Mouse (Mus musculus): Measurements from ENCODE around the gene Zyx.

Gene Zyx

GRCm38 (mm10) chr6:42349426-42350020 lies at the start of gene Zyx:
Gene Zyx, plus strand, starts transcription at chr6:42349630.
- peak; percentile 100 for DNase-seq (ENCODE audit: inconsistent ontology term)

- no peak for DNase-seq (ENCODE audit: inconsistent ontology term)
These were observed 39.5 kb upstream of the Zyx start for GRCm38 (mm10) chr6:42309816-42310378.

GRCm38 (mm10) chr6:42310427-42311053 lies 38.9 kb upstream of the Zyx start:
- DNase-seq (ENCODE audit: inconsistent ontology term): no peak

- no peak for DNase-seq (ENCODE audit: inconsistent ontology term)
These were observed 31.1 kb upstream of the Zyx start for GRCm38 (mm10) chr6:42318293-42318692.

GRCm38 (mm10) chr6:42323371-42324066 lies 25.9 kb upstream of the Zyx start:
- DNase-seq (ENCODE audit: inconsistent ontology term): no peak

- DNase-seq (ENCODE audit: inconsistent ontology term): peak; percentile 31
These were observed 25.4 kb upstream of the Zyx start for GRCm38 (mm10) chr6:42324067-42324481.

- DNase-seq (ENCODE audit: inconsistent ontology term): peak; percentile 77
These were observed 24.8 kb upstream of the Zyx start, which contains the start of gene Fam131b for GRCm38 (mm10) chr6:42324482-42325267. Gene Fam131b, minus strand, starts transcription at chr6:42324643.

- DNase-seq (ENCODE audit: inconsistent ontology term): peak; percentile 74
These were observed 24.2 kb upstream of the Zyx start for GRCm38 (mm10) chr6:42325268-42325609.

- no peak for DNase-seq (ENCODE audit: inconsistent ontology term)
These were observed 22.9 kb upstream of the Zyx start for GRCm38 (mm10) chr6:42326509-42326908.

- no peak for DNase-seq (ENCODE audit: inconsistent ontology term)
These were observed 20.7 kb upstream of the Zyx start for GRCm38 (mm10) chr6:42328757-42329156.

GRCm38 (mm10) chr6:42330216-42330615 lies 19.2 kb upstream of the Zyx start:
- DNase-seq (ENCODE audit: inconsistent ontology term): no peak

- DNase-seq (ENCODE audit: inconsistent ontology term): no peak
These were observed 18.5 kb upstream of the Zyx start for GRCm38 (mm10) chr6:42330946-42331345.

GRCm38 (mm10) chr6:42339189-42339588 lies 10.2 kb upstream of the Zyx start:
- no peak for DNase-seq (ENCODE audit: inconsistent ontology term)

- peak; percentile 44 for DNase-seq (ENCODE audit: inconsistent ontology term)
These were observed 9.4 kb upstream of the Zyx start for GRCm38 (mm10) chr6:42339981-42340380.

GRCm38 (mm10) chr6:42342171-42342570 lies 7.3 kb upstream of the Zyx start:
- no peak for DNase-seq (ENCODE audit: inconsistent ontology term)

- DNase-seq (ENCODE audit: inconsistent ontology term): no peak
These were observed 5.9 kb upstream of the Zyx start for GRCm38 (mm10) chr6:42343361-42344120.

- DNase-seq (ENCODE audit: inconsistent ontology term): no peak
These were observed 5.2 kb upstream of the Zyx start for GRCm38 (mm10) chr6:42344255-42344654.

GRCm38 (mm10) chr6:42348281-42349005 lies 987 bp upstream of the Zyx start:
- no peak for DNase-seq (ENCODE audit: inconsistent ontology term)

GRCm38 (mm10) chr6:42349006-42349425 lies 414 bp upstream of the Zyx start:
- DNase-seq (ENCODE audit: inconsistent ontology term): no peak

All from Muller cell, postnatal 12 days (primary cell).